Mouse (Mus musculus) heart, embryonic 10.5 days (tissue): ENCODE results near the gene Elovl1. TPM values are rescaled to one million over a fixed set of nuclear protein-coding genes. Genes with fewer than 3 reads are reported as not detected.

Experiments used
- DNase-seq: peaks from one replicate; pipeline ENCODE4 v3.0.0-alpha.2; 2017; ENCODE audit warnings: low spot score
- H3K27ac ChIP-seq: fragments of 300-500 bp; sonication (generic); 2 replicates; pipeline ENCODE4 v1.5.1; 2016; ENCODE audit warnings: mild to moderate bottlenecking
- H3K27me3 ChIP-seq: fragments of 300-500 bp; sonication (generic); 2 replicates; pipeline ENCODE4 v1.6.1; 2016; ENCODE audit warnings: mild to moderate bottlenecking; ENCODE audit not compliant: poor library complexity, insufficient read depth, severe bottlenecking
- H3K36me3 ChIP-seq: fragments of 300-500 bp; sonication (generic); 2 replicates; pipeline ENCODE4 v1.6.1; 2016; ENCODE audit warnings: mild to moderate bottlenecking, moderate library complexity
- H3K4me1 ChIP-seq: fragments of 300-500 bp; sonication (generic); 2 replicates; pipeline ENCODE4 v1.6.1; 2016; ENCODE audit warnings: mild to moderate bottlenecking
- H3K4me3 ChIP-seq: fragments of 300-500 bp; sonication (generic); 2 replicates; pipeline ENCODE4 v1.5.1; 2016; ENCODE audit warnings: mild to moderate bottlenecking, moderate library complexity
- H3K9me3 ChIP-seq: fragments of 300-500 bp; sonication (generic); 2 replicates; pipeline ENCODE4 v1.6.1; 2016; ENCODE audit warnings: mild to moderate bottlenecking, moderate library complexity
- WGBS: fragments of 180-500 bp; shearing (Covaris S2); methylation state at CpG from one replicate; pipeline ENCODE4 v1.1.7; 2016; 5-methylcytosine and 5-hydroxymethylcytosine counted together
- polyA plus RNA-seq: library from polyadenylated mRNA; unstranded; fragments of >200 nt; fragmentation: Nextera tagmentation; extraction: Ambion mirVana; gene quantifications from 2 replicates; pipeline ENCODE4 v1.2.1, GENCODE M21; 2016

Gene Elovl1
- polyA plus RNA-seq: 72.0 and 85.1 TPM in 2 replicates

- H3K9me3 ChIP-seq: no peaks in the 10 kb centered on the region
- H3K27ac ChIP-seq: peak within 1 kb of the TSS; percentile 95
- peak; percentile 96 for DNase-seq
- peaks cover 35% of the 10 kb centered on the region for H3K4me1 ChIP-seq
- peak within 1 kb of the TSS; percentile 78 for H3K4me3 ChIP-seq
- H3K36me3 ChIP-seq: peaks cover 39% of the 10 kb centered on the region
- under 1% methylated on average over 26 of the region's 31 CpGs for WGBS
- no peaks in the 10 kb centered on the region for H3K27me3 ChIP-seq
These were observed at the start of gene Elovl1 for GRCm38 (mm10) chr4:118427768-118428451. Elovl1 (plus strand) TSS chr4:118428093.

- Histone ChIP-seq H3K27ac (no peak overlapping the region), H3K4me3 (no peak overlapping the region), H3K4me1 (no peaks in the 10 kb centered on the region), H3K36me3 (peaks cover 95% of the 10 kb centered on the region), H3K9me3 (no peaks in the 10 kb centered on the region), H3K27me3 (no peaks in the 10 kb centered on the region)
- DNase-seq: no peak
- 93% methylated on average over 7 of the region's 7 CpGs for WGBS
These were observed 44.6 kb upstream of the Elovl1 start for GRCm38 (mm10) chr4:118383271-118383670.

DNA sequence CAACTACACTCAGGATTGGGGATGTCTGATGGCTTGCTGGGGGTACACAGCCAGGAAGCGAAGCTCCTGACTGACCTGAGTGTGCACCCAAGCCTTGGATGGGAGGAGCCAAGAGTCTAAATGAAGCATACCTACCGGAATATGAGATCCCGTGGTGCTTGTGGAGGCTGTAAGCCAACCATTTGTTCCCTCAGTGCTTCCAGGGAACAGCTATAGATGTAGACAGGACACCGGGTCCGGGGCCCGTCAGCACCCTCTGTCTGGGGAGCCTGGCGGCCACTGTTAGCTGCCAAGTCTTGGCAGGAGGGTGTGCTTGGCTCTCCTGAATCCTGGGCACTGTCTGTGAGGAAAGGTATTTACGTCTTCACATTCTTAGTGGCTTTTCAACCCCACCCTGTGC, 40.6 kb upstream of the Elovl1 start:
- DNase-seq: no peak
- H3K9me3 ChIP-seq: no peaks in the 10 kb centered on the region
- H3K36me3 ChIP-seq: peaks cover 100% of the 10 kb centered on the region
- no peak overlapping the region for H3K27ac ChIP-seq
- H3K4me1 ChIP-seq: no peaks in the 10 kb centered on the region
- no peaks in the 10 kb centered on the region for H3K27me3 ChIP-seq
- 92% methylated on average over 8 of the region's 8 CpGs for WGBS
- no peak overlapping the region for H3K4me3 ChIP-seq

DNA sequence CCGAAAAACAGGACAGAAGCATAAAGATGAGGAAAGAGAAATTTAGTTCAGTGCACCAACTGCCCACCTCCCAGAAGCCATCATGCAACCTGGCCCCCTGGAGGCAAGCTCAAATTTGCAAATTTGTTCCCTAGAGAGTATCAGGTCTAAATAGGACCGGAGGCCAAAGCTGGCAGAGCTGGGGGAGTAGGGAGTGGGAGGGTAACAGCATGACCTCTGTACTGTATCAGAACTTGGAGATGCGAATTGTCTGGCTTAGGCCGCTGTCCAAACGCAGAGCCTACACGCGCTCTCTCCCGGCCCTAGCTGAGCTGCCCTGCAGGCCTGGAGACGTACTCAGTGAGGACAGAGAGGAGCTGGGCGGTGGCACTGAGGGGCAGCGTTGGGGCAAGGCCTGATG, 37.7 kb upstream of the Elovl1 start:
- Histone ChIP-seq H3K9me3 (no peaks in the 10 kb centered on the region), H3K4me3 (no peak overlapping the region), H3K4me1 (no peaks in the 10 kb centered on the region), H3K27me3 (no peaks in the 10 kb centered on the region), H3K36me3 (peaks cover 99% of the 10 kb centered on the region), H3K27ac (no peak overlapping the region)
- no peak for DNase-seq
- 93% methylated on average over 11 of the region's 11 CpGs for WGBS

DNA sequence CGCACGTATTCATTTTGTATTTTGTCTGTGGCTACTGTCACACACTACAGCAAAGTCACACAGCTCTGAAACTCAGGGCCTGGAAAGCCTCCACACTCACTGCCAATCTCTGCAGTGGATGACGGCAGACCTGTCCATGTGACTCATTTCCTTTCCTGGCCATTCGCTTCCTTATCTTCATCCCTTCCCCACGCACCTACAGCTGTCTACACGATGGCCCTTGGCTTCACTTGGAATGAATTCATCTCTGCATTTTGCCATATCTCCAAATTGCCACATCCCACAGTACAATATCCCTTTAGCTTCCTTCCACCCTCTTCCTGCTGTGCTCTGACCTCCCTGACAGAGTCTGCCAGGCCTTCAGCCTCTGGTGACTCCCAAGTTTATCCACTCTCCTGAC, 33.4 kb upstream of the Elovl1 start:
- no peak overlapping the region for H3K4me3 ChIP-seq
- no peak overlapping the region; the same call in 1 of the 2 replicates for H3K27ac ChIP-seq
- no peaks in the 10 kb centered on the region for H3K27me3 ChIP-seq
- DNase-seq: no peak
- no peaks in the 10 kb centered on the region for H3K9me3 ChIP-seq
- peaks cover 95% of the 10 kb centered on the region for H3K36me3 ChIP-seq
- WGBS: 55% methylated on average over 6 of the region's 6 CpGs
- H3K4me1 ChIP-seq: no peaks in the 10 kb centered on the region

GRCm38 (mm10) chr4:118395289-118395688, 32.6 kb upstream of the Elovl1 start:
- DNase-seq: no peak
- 72% methylated on average over 4 of the region's 4 CpGs for WGBS
- no peak overlapping the region for H3K27ac ChIP-seq

DNA sequence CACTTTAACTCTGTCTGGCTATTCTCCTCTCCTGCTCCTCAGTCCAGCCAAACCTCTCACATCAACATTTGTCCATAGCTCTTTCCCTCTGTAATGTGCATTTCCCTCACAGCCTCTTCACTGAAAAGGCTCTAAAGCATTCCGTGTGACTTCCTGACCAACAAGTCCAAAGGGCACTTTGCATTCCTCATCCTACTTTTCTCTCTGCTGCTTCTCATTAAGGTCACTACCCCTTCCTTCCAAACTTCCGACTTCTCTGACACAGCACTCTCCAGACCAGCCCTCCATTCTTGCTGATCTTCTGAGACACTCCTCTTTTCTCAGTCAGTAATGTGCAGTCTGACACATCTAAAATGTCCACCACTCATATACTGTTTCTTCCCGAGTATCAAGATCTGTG, 31.5 kb upstream of the Elovl1 start:
- H3K36me3 ChIP-seq: peaks cover 91% of the 10 kb centered on the region

More at GRCm38 (mm10) chr4:118395289-118395688, 32.6 kb upstream of the Elovl1 start:
- H3K4me3 ChIP-seq: no peak overlapping the region
- no peaks in the 10 kb centered on the region for H3K9me3 ChIP-seq
- H3K36me3 ChIP-seq: peaks cover 95% of the 10 kb centered on the region
- no peaks in the 10 kb centered on the region for H3K4me1 ChIP-seq
- H3K27me3 ChIP-seq: no peaks in the 10 kb centered on the region

DNA sequence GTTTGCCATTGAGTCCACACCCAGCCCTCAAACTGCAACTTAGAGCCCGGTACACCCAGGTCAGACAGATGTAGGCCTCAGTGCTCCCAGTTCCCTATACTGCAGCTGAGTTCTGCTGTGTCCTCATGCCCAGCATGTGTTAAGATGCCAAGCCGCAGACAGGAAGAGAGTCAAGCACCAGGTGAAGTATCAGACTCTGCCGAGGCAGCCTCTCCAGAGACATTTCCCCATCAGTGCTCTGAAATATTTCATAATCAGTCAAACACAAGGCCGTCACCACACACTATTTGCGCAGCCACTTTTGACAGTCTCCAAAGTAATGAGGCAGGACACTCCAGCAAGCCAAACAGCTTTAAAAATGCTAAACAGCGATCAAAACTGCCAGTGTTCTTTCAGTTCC, 29.5 kb upstream of the Elovl1 start:
- Histone ChIP-seq H3K27me3 (no peaks in the 10 kb centered on the region), H3K9me3 (no peaks in the 10 kb centered on the region), H3K36me3 (peaks cover 91% of the 10 kb centered on the region), H3K27ac (no peak overlapping the region), H3K4me1 (no peaks in the 10 kb centered on the region), H3K4me3 (no peak overlapping the region)
- DNase-seq: no peak
- WGBS: 95% methylated on average over 6 of the region's 6 CpGs

More for the DNA sequence above, 31.5 kb upstream of the Elovl1 start:
- no peak for DNase-seq
- Histone ChIP-seq H3K27ac (no peak overlapping the region), H3K4me3 (no peak overlapping the region), H3K9me3 (no peaks in the 10 kb centered on the region), H3K4me1 (no peaks in the 10 kb centered on the region), H3K27me3 (no peaks in the 10 kb centered on the region)
- 79% methylated on average over 3 of the region's 3 CpGs for WGBS

DNA sequence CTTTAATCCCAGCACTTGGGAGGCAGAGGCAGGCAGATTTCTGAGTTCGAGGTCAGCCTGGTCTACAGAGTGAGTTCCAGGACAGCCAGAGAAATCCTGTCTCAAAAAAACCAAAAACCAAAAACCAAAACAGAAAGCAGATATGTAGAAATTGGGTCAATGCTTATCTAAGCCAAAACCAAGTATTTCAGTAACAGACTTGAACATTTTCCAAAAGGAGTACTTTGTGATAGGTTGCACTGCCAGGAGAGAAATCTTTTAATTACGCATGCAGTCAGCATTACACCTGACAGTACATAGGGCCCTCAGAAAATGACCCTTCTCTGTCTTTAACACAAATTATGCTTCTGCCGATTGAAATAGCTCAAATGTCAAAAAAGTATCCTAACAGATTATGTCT, 26.5 kb upstream of the Elovl1 start:
- Histone ChIP-seq H3K36me3 (peaks cover 84% of the 10 kb centered on the region), H3K27me3 (no peaks in the 10 kb centered on the region), H3K9me3 (no peaks in the 10 kb centered on the region), H3K27ac (no peak overlapping the region), H3K4me1 (no peaks in the 10 kb centered on the region), H3K4me3 (no peak overlapping the region)
- no peak for DNase-seq
- WGBS: 93% methylated on average over 3 of the region's 3 CpGs

- Histone ChIP-seq H3K27me3 (no peaks in the 10 kb centered on the region), H3K4me3 (no peak overlapping the region), H3K4me1 (no peaks in the 10 kb centered on the region), H3K9me3 (no peaks in the 10 kb centered on the region), H3K36me3 (peaks cover 79% of the 10 kb centered on the region), H3K27ac (peak overlapping the region; percentile 8; the same call in 1 of the 2 replicates)
- 80% methylated on average over 5 of the region's 5 CpGs for WGBS
- no peak for DNase-seq
These were observed 26.0 kb upstream of the Elovl1 start for GRCm38 (mm10) chr4:118401918-118402317.

GRCm38 (mm10) chr4:118402701-118403100, 25.2 kb upstream of the Elovl1 start:
- no peaks in the 10 kb centered on the region for H3K4me1 ChIP-seq
- no peak overlapping the region for H3K27ac ChIP-seq
- DNase-seq: no peak
- H3K4me3 ChIP-seq: no peak overlapping the region
- H3K27me3 ChIP-seq: no peaks in the 10 kb centered on the region
- peaks cover 71% of the 10 kb centered on the region for H3K36me3 ChIP-seq
- 93% methylated on average over 12 of the region's 12 CpGs for WGBS
- H3K9me3 ChIP-seq: no peaks in the 10 kb centered on the region

- DNase-seq: peak; percentile 97
- Histone ChIP-seq H3K27me3 (no peaks in the 10 kb centered on the region), H3K4me3 (peak within 1 kb of the TSS; percentile 94), H3K36me3 (peaks cover 47% of the 10 kb centered on the region), H3K4me1 (peaks cover 16% of the 10 kb centered on the region), H3K27ac (peak within 1 kb of the TSS; percentile 93), H3K9me3 (no peaks in the 10 kb centered on the region)
- WGBS: under 1% methylated on average over 53 of the region's 53 CpGs
These were observed 18.6 kb upstream of the Elovl1 start, which contains the start of the genes Szt2 and Med8 for GRCm38 (mm10) chr4:118409142-118409900. Szt2 (minus strand) TSS chr4:118409273. Med8 (plus strand) TSS chr4:118409337.

DNA sequence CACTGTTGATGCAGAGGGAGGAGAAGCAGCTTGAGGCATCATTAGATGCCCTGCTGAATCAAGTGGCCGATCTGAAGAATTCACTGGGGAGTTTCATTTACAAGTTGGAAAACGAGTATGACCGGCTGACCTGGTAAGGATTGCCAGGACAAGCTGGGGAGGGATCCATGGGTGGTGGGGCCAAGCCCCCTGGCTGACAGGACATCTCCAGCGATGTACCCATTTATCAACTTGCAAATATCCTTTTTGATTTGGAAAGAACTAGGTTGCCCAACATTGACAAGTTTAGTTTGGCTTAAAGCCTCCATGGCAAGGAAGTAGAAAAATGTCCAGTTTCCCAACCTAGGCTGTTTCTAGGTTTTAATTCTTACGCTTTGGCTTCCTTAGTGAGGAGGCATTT, 17.0 kb upstream of the Elovl1 start:
- H3K4me1 ChIP-seq: peaks cover 16% of the 10 kb centered on the region
- DNase-seq: no peak
- no peaks in the 10 kb centered on the region for H3K27me3 ChIP-seq
- WGBS: 87% methylated on average over 5 of the region's 5 CpGs
- no peak overlapping the region for H3K27ac ChIP-seq
- H3K36me3 ChIP-seq: peaks cover 49% of the 10 kb centered on the region
- H3K4me3 ChIP-seq: no peak overlapping the region
- H3K9me3 ChIP-seq: no peaks in the 10 kb centered on the region
